Mouse (Mus musculus): Measurements from ENCODE around the gene Stoml2.
"Not testable (repeated sequence)": the region's sequence is repeated elsewhere in the genome, so short reads cannot be mapped to it uniquely, and the experiment has no call there.

Gene Stoml2

GRCm38 (mm10) chr4:43001272-43001671 is 30.2 kb downstream of the Stoml2 start:
- no peak for DNase-seq

- DNase-seq: peak; percentile 98
Observed at GRCm38 (mm10) chr4:43000141-43000986, 31.1 kb downstream of the Stoml2 start, which contains the start of gene Vcp. Vcp (minus strand) TSS chr4:43000507.

- peak; percentile 86 for DNase-seq
Observed at GRCm38 (mm10) chr4:42999451-43000140, 31.9 kb downstream of the Stoml2 start.

- no peak for DNase-seq
Observed at GRCm38 (mm10) chr4:42998022-42998421, 33.5 kb downstream of the Stoml2 start.

GRCm38 (mm10) chr4:42988296-42988695 is 43.2 kb downstream of the Stoml2 start:
- DNase-seq: no peak

GRCm38 (mm10) chr4:42980467-42980866 is 51.0 kb downstream of the Stoml2 start:
- not testable (repeated sequence) for DNase-seq

- no peak for DNase-seq
Observed at GRCm38 (mm10) chr4:42978062-42978461, 53.4 kb downstream of the Stoml2 start.

All from kidney, adult 18-20 months (tissue).